Mouse (Mus musculus) lung, postnatal 0 days (tissue): ENCODE results near the gene Gm35315.
A peak's percentile ranks its signal among the peaks of the same experiment; 100 is the strongest.

Experiments
- CTCF ChIP-seq: IDR thresholded peaks from 2 replicates; pipeline ENCODE4 v1.5.1; 2016; ENCODE audit warnings: antibody characterized with exemption, mild to moderate bottlenecking
- EP300 ChIP-seq: IDR thresholded peaks from 2 replicates; pipeline ENCODE4 v1.6.1; 2016; ENCODE audit warnings: antibody characterized with exemption, mild to moderate bottlenecking, control low read depth

- TF ChIP-seq CTCF (peak; percentile 22; the same call in 1 of the 2 replicates), EP300 (no peak)
Observed at GRCm38 (mm10) chr5:110099656-110100580, 5.7 kb upstream of the Gm35315 start, which contains the start of gene Plcxd1.
